Comparison of ENCODE assay signal across 30 mouse cellular contexts in the genomic region with DNA sequence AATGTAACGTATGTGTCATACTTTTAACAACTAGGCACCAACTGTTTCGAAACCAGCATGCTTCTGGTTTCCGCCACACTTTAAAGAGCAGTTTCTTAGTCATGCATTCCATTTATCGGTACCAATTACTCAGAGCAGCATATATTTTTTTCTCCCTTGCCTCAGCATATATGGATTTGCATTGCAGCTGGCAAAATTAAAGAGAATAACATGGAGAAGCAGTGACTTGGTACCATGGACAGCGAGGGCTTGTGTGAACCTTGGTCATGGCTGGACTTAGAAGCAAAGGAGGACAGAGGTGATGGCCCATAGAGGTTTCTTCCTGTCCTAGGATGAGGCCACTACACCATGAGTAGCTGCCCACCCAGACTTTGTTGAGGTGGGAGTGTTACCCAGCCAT.
DNase-seq lines count a peak whose midpoint lies in the region; ATAC-seq and TF ChIP-seq lines count a peak whose summit lies in the region.
"Had no signal": no experiment of that assay in that cellular context is flagged by ENCODE, and none has a peak within 500 bp of the region (broad histone marks: within the 10 kb centered on the region; RNA-seq: fewer than 3 reads in every experiment).

No protein-coding gene starts in this region.

- no peak overlapping the region for H3K4me2 ChIP-seq in kidney, postnatal 0 days (ENCODE audit: low read length)
- H3K4me2 ChIP-seq in midbrain, embryonic 11.5 days = no peak overlapping the region
- H3K4me2 ChIP-seq in midbrain, embryonic 14.5 days (ENCODE audit: low read length) = no peak overlapping the region
- H3K4me2 ChIP-seq: embryonic facial prominence, embryonic 13.5 days; hindbrain, embryonic 15.5 days; limb, embryonic 13.5 days; liver, embryonic 12.5 days; midbrain, embryonic 15.5 days had no signal

- no peaks in the 10 kb centered on the region for H3K27me3 ChIP-seq in kidney, postnatal 0 days (ENCODE audit: insufficient read depth, low read length)
- H3K27me3 ChIP-seq in midbrain, embryonic 11.5 days (ENCODE audit: control insufficient read depth, insufficient read depth, low read length) = no peaks in the 10 kb centered on the region
- H3K27me3 ChIP-seq in midbrain, embryonic 14.5 days (ENCODE audit: control insufficient read depth, insufficient read depth, low read length) = no peaks in the 10 kb centered on the region
- H3K27me3 ChIP-seq: embryonic facial prominence, embryonic 13.5 days; hindbrain, embryonic 15.5 days; limb, embryonic 13.5 days; liver, embryonic 12.5 days; midbrain, embryonic 15.5 days had no signal

- intact Hi-C loops in gastrocnemius, postnatal 36 days (cut with DNase I) = no loop called here

- no peak for TF ChIP-seq CTCF in kidney, postnatal 0 days (IDR thresholded peaks at IDR 0.05; ENCODE audit: low read depth)

- ATAC-seq in kidney, postnatal 0 days (replicated peaks; ENCODE audit: low FRiP score, low read depth) = no peak
- no peak for ATAC-seq in midbrain, embryonic 11.5 days (ENCODE audit: low FRiP score)
- no peak for ATAC-seq in midbrain, embryonic 14.5 days (ENCODE audit: low FRiP score, low TSS enrichment)
- ATAC-seq: activated CD4-positive, CD25-positive, alpha-beta regulatory T cell, adult 4 months; forebrain, postnatal 0 days; inflammation-experienced regulatory T-cells, adult 6 months; liver, embryonic 12.5 days; liver, postnatal 0 days; midbrain, embryonic 15.5 days had no signal

- DNase-seq in kidney, postnatal 0 days (ENCODE audit: low spot score) = peak; percentile 50
- DNase-seq in kidney, adult 18-20 months = no peak
- DNase-seq in midbrain, embryonic 11.5 days (ENCODE audit: low spot score, missing footprints) = peak; percentile 28
- no peak for DNase-seq in midbrain, embryonic 14.5 days
- DNase-seq in embryo, embryonic 11 days = peak; percentile 44
- no peak for DNase-seq in left cerebral cortex, adult 9 months (ENCODE audit: low spot score in 2 of 2)
- no peak for DNase-seq in gastrocnemius, postnatal 36 days
- DNase-seq: adrenal gland, adult 8-10 months; B cell, adult 2 months; cerebellum, adult 8-10 months; cerebellum, postnatal 36 days; forebrain, postnatal 0 days; gastrocnemius, adult 2 months; heart, postnatal 14 days; kidney, adult 11 months; liver, postnatal 0 days; lung, postnatal 10 days; right cerebral cortex, adult 18-20 months; spleen, adult 18-20 months; thymus, postnatal 14 days had no signal

- no peaks in the 10 kb centered on the region for H3K36me3 ChIP-seq in kidney, postnatal 0 days (ENCODE audit: insufficient read depth, low read length)
- H3K36me3 ChIP-seq in midbrain, embryonic 11.5 days (ENCODE audit: control insufficient read depth, insufficient read depth, low read length) = no peaks in the 10 kb centered on the region
- no peaks in the 10 kb centered on the region for H3K36me3 ChIP-seq in midbrain, embryonic 14.5 days (ENCODE audit: control insufficient read depth, insufficient read depth, low read length)
- H3K36me3 ChIP-seq: embryonic facial prominence, embryonic 13.5 days; hindbrain, embryonic 10.5 days; hindbrain, embryonic 15.5 days; limb, embryonic 13.5 days; liver, embryonic 12.5 days; midbrain, embryonic 15.5 days had no signal

- H3K27ac ChIP-seq in kidney, postnatal 0 days = no peak overlapping the region
- H3K27ac ChIP-seq in midbrain, embryonic 11.5 days (ENCODE audit: low read depth, low read length) = no peak overlapping the region
- no peak overlapping the region for H3K27ac ChIP-seq in midbrain, embryonic 14.5 days (replicated peaks; ENCODE audit: low read depth, low read length)
- H3K27ac ChIP-seq: embryonic facial prominence, embryonic 13.5 days; gastrocnemius, adult 2 months; hindbrain, embryonic 10.5 days; hindbrain, embryonic 15.5 days; limb, embryonic 13.5 days; liver, embryonic 12.5 days; macrophage; midbrain, embryonic 15.5 days had no signal

- H3K4me3 ChIP-seq in kidney, postnatal 0 days (replicated peaks; ENCODE audit: low read depth, low read length) = no peak overlapping the region
- no peak overlapping the region for H3K4me3 ChIP-seq in midbrain, embryonic 11.5 days (ENCODE audit: low read depth, low read length)
- H3K4me3 ChIP-seq in midbrain, embryonic 14.5 days (replicated peaks; ENCODE audit: low read depth, low read length) = no peak overlapping the region
- H3K4me3 ChIP-seq: embryonic facial prominence, embryonic 13.5 days; erythroblast, embryonic 14.5 days; gastrocnemius, adult 2 months; hindbrain, embryonic 10.5 days; hindbrain, embryonic 15.5 days; limb, embryonic 13.5 days; liver, embryonic 12.5 days; midbrain, embryonic 15.5 days had no signal

- WGBS in kidney, postnatal 0 days = 95% methylated on average over 5 of the region's 5 CpGs
- 95% methylated on average over 5 of the region's 5 CpGs for WGBS in midbrain, embryonic 11.5 days
- WGBS in midbrain, embryonic 14.5 days = 96% methylated on average over 5 of the region's 5 CpGs

- H3K9me3 ChIP-seq in kidney, postnatal 0 days (replicated peaks; ENCODE audit: low read length) = no peaks in the 10 kb centered on the region
- H3K9me3 ChIP-seq in midbrain, embryonic 11.5 days (ENCODE audit: control insufficient read depth, low read length) = no peaks in the 10 kb centered on the region
- no peaks in the 10 kb centered on the region for H3K9me3 ChIP-seq in midbrain, embryonic 14.5 days (ENCODE audit: control insufficient read depth, low read length)
- H3K9me3 ChIP-seq: embryonic facial prominence, embryonic 13.5 days; hindbrain, embryonic 10.5 days; hindbrain, embryonic 15.5 days; limb, embryonic 13.5 days; liver, embryonic 12.5 days; midbrain, embryonic 15.5 days had no signal

- H3K4me1 ChIP-seq in kidney, postnatal 0 days (replicated peaks; ENCODE audit: insufficient read depth, low read length) = no peaks in the 10 kb centered on the region
- H3K4me1 ChIP-seq in midbrain, embryonic 11.5 days (ENCODE audit: control insufficient read depth, insufficient read depth, low read length) = no peaks in the 10 kb centered on the region
- H3K4me1 ChIP-seq in midbrain, embryonic 14.5 days (ENCODE audit: control insufficient read depth, insufficient read depth, low read length) = no peaks in the 10 kb centered on the region
- H3K4me1 ChIP-seq: embryonic facial prominence, embryonic 13.5 days; hindbrain, embryonic 10.5 days; hindbrain, embryonic 15.5 days; liver, embryonic 12.5 days; midbrain, embryonic 15.5 days had no signal

- no peak overlapping the region for H3K9ac ChIP-seq in kidney, postnatal 0 days (ENCODE audit: low read depth, low read length)
- no peak overlapping the region for H3K9ac ChIP-seq in midbrain, embryonic 11.5 days (ENCODE audit: low read length)
- H3K9ac ChIP-seq in midbrain, embryonic 14.5 days (replicated peaks; ENCODE audit: low read length) = no peak overlapping the region
- H3K9ac ChIP-seq: embryonic facial prominence, embryonic 13.5 days; forebrain, postnatal 0 days; hindbrain, embryonic 15.5 days; limb, embryonic 13.5 days; liver, embryonic 12.5 days; liver, postnatal 0 days; midbrain, embryonic 15.5 days had no signal

Comparison
In these comparisons a context has a peak if more than half of its experiments do, and no peak if none do; other contexts are left out.
1. DNase-seq: peak in kidney, postnatal 0 days (single experiment), midbrain, embryonic 11.5 days (single experiment) and embryo, embryonic 11 days (single experiment); none in kidney, adult 18-20 months (single experiment), midbrain, embryonic 14.5 days (single experiment), left cerebral cortex, adult 9 months (0 of 2) and gastrocnemius, postnatal 36 days (0 of 2).